Mouse (Mus musculus) CD4-positive, CD25-positive, alpha-beta regulatory T cell (primary cell): ENCODE measurements around the gene Chst8. TPM values are rescaled to one million over a fixed set of nuclear protein-coding genes. Genes with fewer than 3 reads are reported as not detected.

Experiments
- polyA plus RNA-seq: library from polyadenylated mRNA; unstranded; fragments of 100-300 nt; shearing (Covaris generic); gene quantifications from one replicate; pipeline ENCODE4 v1.2.1, GENCODE M21; 2017

The Chst8 gene
- not detected for polyA plus RNA-seq

DNA sequence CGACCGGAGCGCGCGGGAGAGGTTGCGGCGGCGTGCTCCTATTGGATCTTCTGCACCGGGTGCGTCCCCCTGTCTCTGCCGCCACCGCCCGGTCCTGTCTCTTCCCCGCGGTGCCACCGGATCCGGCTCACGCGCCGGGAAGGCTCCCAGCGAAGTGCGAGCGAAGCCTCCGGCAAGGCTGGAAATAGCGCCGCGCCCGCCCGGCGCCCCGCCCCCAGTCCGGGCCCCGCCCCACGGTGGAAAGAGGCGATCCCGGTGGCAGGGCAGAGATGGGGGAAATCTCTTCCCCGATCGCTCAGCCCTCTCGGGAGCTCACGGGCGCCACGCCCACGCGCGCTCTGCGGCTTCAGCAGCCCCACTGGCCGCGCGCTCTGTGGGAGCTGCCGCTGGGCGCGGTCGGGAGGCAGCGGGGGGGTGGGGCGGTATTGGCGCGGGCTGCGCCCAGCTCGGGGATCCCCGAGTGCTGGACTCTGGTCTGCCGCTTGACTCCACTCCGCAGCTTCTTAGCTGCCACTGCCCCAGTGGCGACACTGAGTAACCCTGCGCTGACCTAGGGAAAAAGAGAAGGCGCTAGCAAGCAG, at the start of gene Chst8:
TSS of gene Chst8 (minus strand) at position 181 of the 581 bp plus-strand sequence.

DNA sequence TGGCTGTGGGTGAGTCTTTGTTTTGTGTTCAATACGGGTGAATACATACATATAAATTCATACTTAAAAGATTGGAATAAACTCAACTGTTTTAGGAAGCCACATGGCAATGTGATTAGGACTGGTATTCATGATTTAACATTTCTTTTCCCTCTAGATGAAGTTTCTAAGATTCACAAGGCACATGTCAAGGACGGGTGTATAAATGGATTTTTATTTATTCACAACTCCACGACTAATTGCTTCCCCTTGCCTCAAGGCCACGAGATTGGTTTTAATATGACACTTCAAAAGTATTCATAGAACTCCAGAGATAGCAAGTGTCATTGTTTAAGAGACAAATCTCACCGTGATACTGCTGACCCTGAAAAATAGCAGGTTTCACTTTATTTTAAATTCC, 155.9 kb downstream of the Chst8 start, which contains the start of gene Kctd15:
TSS of gene Kctd15 (minus strand) at position 101 of the 400 bp plus-strand sequence.

Other genes with a start within 250 kb of the Chst8 start
- 0.16 TPM for gene Kctd15, start 156.0 kb downstream of the Chst8 start, polyA plus RNA-seq
- 53.5 TPM for gene Pepd, start 99.7 kb upstream of the Chst8 start, polyA plus RNA-seq
- gene Cebpg, start 243.9 kb upstream of the Chst8 start, polyA plus RNA-seq: 38.6 TPM